Mouse (Mus musculus): Measurements from ENCODE around the gene Lmf1. TPM values are rescaled to one million over a fixed set of nuclear protein-coding genes. Genes with fewer than 3 reads are reported as not detected.

Gene Lmf1
- polyA plus RNA-seq, 1 experiment from 2014 or later, result 13.4 TPM

Other genes starting within 250 kb of the Lmf1 start
- not detected in 3 replicates for gene Tpsab1, start 233.5 kb upstream of the Lmf1 start, polyA plus RNA-seq (2018)
- not detected in 3 replicates for gene Tpsb2, start 212.8 kb upstream of the Lmf1 start, polyA plus RNA-seq (2018)
- gene Tpsg1, start 209.8 kb upstream of the Lmf1 start, polyA plus RNA-seq (2018), result not detected in 3 replicates
- not detected in 3 replicates for gene Cacna1h, start 145.3 kb upstream of the Lmf1 start, polyA plus RNA-seq (2018)
- not detected in 3 replicates for gene Tekt4, start 124.5 kb upstream of the Lmf1 start, polyA plus RNA-seq (2018)
- gene Sstr5, start 81.8 kb upstream of the Lmf1 start, polyA plus RNA-seq (2018), result not detected in 3 replicates
- gene Sox8, start 8.4 kb upstream of the Lmf1 start, polyA plus RNA-seq (2018), result not detected in 3 replicates
- not detected in 3 replicates for gene Gng13, start 138.1 kb downstream of the Lmf1 start, polyA plus RNA-seq (2018)
- gene Chtf18, start 148.3 kb downstream of the Lmf1 start, polyA plus RNA-seq (2018), result 0.80 to 5.9 TPM (median 1.1 TPM) in 3 replicates
- 5.9 to 11.6 TPM (median 7.3 TPM) in 3 replicates for gene Rpusd1, start 148.6 kb downstream of the Lmf1 start, polyA plus RNA-seq (2018)
- not detected in 3 replicates for gene Mslnl, start 157.0 kb downstream of the Lmf1 start, polyA plus RNA-seq (2018)
- gene Msln, start 175.3 kb downstream of the Lmf1 start, polyA plus RNA-seq (2018), result not detected in 3 replicates
- gene Narfl, start 194.7 kb downstream of the Lmf1 start, polyA plus RNA-seq (2018), result 19.4 to 20.9 TPM (median 19.5 TPM) in 3 replicates
- 10.9 to 28.1 TPM (median 26.5 TPM) in 3 replicates for gene Haghl, start 206.6 kb downstream of the Lmf1 start, polyA plus RNA-seq (2018)
- not detected in 3 replicates for gene Ccdc78, start 207.5 kb downstream of the Lmf1 start, polyA plus RNA-seq (2018)
- 12.9 to 59.3 TPM (median 54.8 TPM) in 3 replicates for gene Fam173a, start 213.8 kb downstream of the Lmf1 start, polyA plus RNA-seq (2018)
- gene AC134908.4, start 216.6 kb downstream of the Lmf1 start, polyA plus RNA-seq (2018), result not detected in 3 replicates
- 3.0 to 22.9 TPM (median 8.0 TPM) in 3 replicates for gene Metrn, start 218.1 kb downstream of the Lmf1 start, polyA plus RNA-seq (2018)
- gene Fbxl16, start 230.0 kb downstream of the Lmf1 start, polyA plus RNA-seq (2018), result 0.13 to 0.33 TPM (median 0.32 TPM) in 3 replicates
- gene Wdr24, start 244.5 kb downstream of the Lmf1 start, polyA plus RNA-seq (2018), result 8.8 to 13.8 TPM (median 9.0 TPM) in 3 replicates
- 15.2 to 28.3 TPM (median 18.9 TPM) in 3 replicates for gene Jmjd8, start 249.8 kb downstream of the Lmf1 start, polyA plus RNA-seq (2018)